Mouse (Mus musculus) erythroblast, embryonic 14.5 days (primary cell): ENCODE measurements around the gene Hs3st2.

Experiments
- GATA1 ChIP-seq: IDR thresholded peaks from 2 replicates; pipeline ENCODE4 v1.6.1; 2012; ENCODE audit warnings: low read length, inconsistent platforms, mixed read lengths
- TAL1 ChIP-seq: IDR thresholded peaks from 3 replicates; pipeline ENCODE4 v1.6.1; 2012; ENCODE audit warnings: low read length, inconsistent platforms, mixed read lengths

GRCm38 (mm10) chr7:121501666-121502065 is 110.0 kb downstream of the Hs3st2 start:
- TF ChIP-seq TAL1 = no peak
- no peak for TF ChIP-seq GATA1
